Mouse (Mus musculus): ENCODE results near the gene Mkln1. TPM values are rescaled to one million over a fixed set of nuclear protein-coding genes. Genes with fewer than 3 reads are reported as not detected.

Mkln1 gene
- polyA plus RNA-seq (2015; fragmentation: Nextera tagmentation; extraction: Ambion mirVana): 124 and 146 TPM in 2 replicates

- WGBS: under 1% methylated on average over 65 of the region's 65 CpGs
- Histone ChIP-seq H3K27ac (replicated peaks) (peak within 1 kb of the TSS; percentile 92), H3K9ac (replicated peaks) (peak within 1 kb of the TSS; percentile 91), H3K4me1 (peaks cover 36% of the 10 kb centered on the region), H3K9me3 (replicated peaks) (no peaks in the 10 kb centered on the region), H3K4me3 (replicated peaks) (peak within 1 kb of the TSS; percentile 85), H3K36me3 (no peaks in the 10 kb centered on the region), H3K4me2 (peak within 1 kb of the TSS; percentile 92), H3K27me3 (replicated peaks) (no peaks in the 10 kb centered on the region)
- peak; percentile 99 for ATAC-seq (ENCODE audit: low FRiP score)
Observed at GRCm38 (mm10) chr6:31398431-31399205, at the start of gene Mkln1. Mkln1 (plus strand) TSS chr6:31398735.

GRCm38 (mm10) chr6:31356444-31357191, 41.9 kb upstream of the Mkln1 start:
- no peak overlapping the region for H3K4me3 ChIP-seq (replicated peaks)
- H3K27me3 ChIP-seq (replicated peaks): no peaks in the 10 kb centered on the region
- H3K27ac ChIP-seq (replicated peaks): no peak overlapping the region
- no peak for ATAC-seq (ENCODE audit: low FRiP score)
- no peaks in the 10 kb centered on the region for H3K9me3 ChIP-seq (replicated peaks)
- peaks cover 11% of the 10 kb centered on the region for H3K4me1 ChIP-seq
- no peak overlapping the region for H3K9ac ChIP-seq (replicated peaks)
- 68% methylated on average over 26 of the region's 26 CpGs for WGBS
- H3K4me2 ChIP-seq: no peak overlapping the region
- no peaks in the 10 kb centered on the region for H3K36me3 ChIP-seq

- Histone ChIP-seq H3K9me3 (replicated peaks) (no peaks in the 10 kb centered on the region), H3K4me1 (peaks cover 11% of the 10 kb centered on the region), H3K4me2 (no peak overlapping the region), H3K27ac (replicated peaks) (no peak overlapping the region), H3K4me3 (replicated peaks) (no peak overlapping the region), H3K36me3 (no peaks in the 10 kb centered on the region), H3K9ac (replicated peaks) (no peak overlapping the region), H3K27me3 (replicated peaks) (no peaks in the 10 kb centered on the region)
- peak; percentile 66 for ATAC-seq (ENCODE audit: low FRiP score)
- 48% methylated on average over 4 of the region's 4 CpGs for WGBS
Observed at GRCm38 (mm10) chr6:31357286-31357685, 41.2 kb upstream of the Mkln1 start.

- no peaks in the 10 kb centered on the region for H3K27me3 ChIP-seq (replicated peaks)
- no peaks in the 10 kb centered on the region for H3K36me3 ChIP-seq
- no peak overlapping the region for H3K4me2 ChIP-seq
- peaks cover under 1% of the 10 kb centered on the region for H3K4me1 ChIP-seq
- H3K9me3 ChIP-seq (replicated peaks): no peaks in the 10 kb centered on the region
- no peak overlapping the region for H3K4me3 ChIP-seq (replicated peaks)
- no peak overlapping the region for H3K9ac ChIP-seq (replicated peaks)
- WGBS: 62% methylated on average over 11 of the region's 11 CpGs
- H3K27ac ChIP-seq (replicated peaks): no peak overlapping the region
- ATAC-seq (ENCODE audit: low FRiP score): no peak
Observed at GRCm38 (mm10) chr6:31362617-31363016, 35.9 kb upstream of the Mkln1 start.

GRCm38 (mm10) chr6:31364399-31364798, 34.1 kb upstream of the Mkln1 start:
- WGBS: 96% methylated on average over 3 of the region's 3 CpGs
- no peak overlapping the region for H3K9ac ChIP-seq (replicated peaks)
- H3K36me3 ChIP-seq: no peaks in the 10 kb centered on the region
- no peak overlapping the region for H3K27ac ChIP-seq (replicated peaks)
- H3K27me3 ChIP-seq (replicated peaks): no peaks in the 10 kb centered on the region
- no peak overlapping the region for H3K4me3 ChIP-seq (replicated peaks)
- no peaks in the 10 kb centered on the region for H3K9me3 ChIP-seq (replicated peaks)
- no peaks in the 10 kb centered on the region for H3K4me1 ChIP-seq
- ATAC-seq (ENCODE audit: low FRiP score): no peak
- H3K4me2 ChIP-seq: no peak overlapping the region

GRCm38 (mm10) chr6:31367947-31368346, 30.6 kb upstream of the Mkln1 start:
- no peaks in the 10 kb centered on the region for H3K36me3 ChIP-seq
- no peak overlapping the region for H3K9ac ChIP-seq (replicated peaks)
- H3K27me3 ChIP-seq (replicated peaks): no peaks in the 10 kb centered on the region
- no peak overlapping the region for H3K4me3 ChIP-seq (replicated peaks)
- no peak overlapping the region for H3K27ac ChIP-seq (replicated peaks)
- H3K9me3 ChIP-seq (replicated peaks): no peaks in the 10 kb centered on the region
- no peaks in the 10 kb centered on the region for H3K4me1 ChIP-seq
- no peak overlapping the region for H3K4me2 ChIP-seq
- no peak for ATAC-seq (ENCODE audit: low FRiP score)
- WGBS: 79% methylated on average over 10 of the region's 10 CpGs

GRCm38 (mm10) chr6:31368559-31368958, 30.0 kb upstream of the Mkln1 start:
- Histone ChIP-seq H3K4me3 (replicated peaks) (no peak overlapping the region), H3K9ac (replicated peaks) (no peak overlapping the region), H3K4me1 (no peaks in the 10 kb centered on the region), H3K9me3 (replicated peaks) (no peaks in the 10 kb centered on the region), H3K36me3 (no peaks in the 10 kb centered on the region), H3K27ac (replicated peaks) (no peak overlapping the region), H3K4me2 (no peak overlapping the region), H3K27me3 (replicated peaks) (no peaks in the 10 kb centered on the region)
- ATAC-seq (ENCODE audit: low FRiP score): no peak
- 52% methylated on average over 1 of the region's 1 CpGs for WGBS

GRCm38 (mm10) chr6:31369875-31370274, 28.7 kb upstream of the Mkln1 start:
- 71% methylated on average over 3 of the region's 3 CpGs for WGBS
- Histone ChIP-seq H3K4me1 (no peaks in the 10 kb centered on the region), H3K9me3 (replicated peaks) (no peaks in the 10 kb centered on the region), H3K9ac (replicated peaks) (no peak overlapping the region), H3K36me3 (no peaks in the 10 kb centered on the region), H3K27ac (replicated peaks) (no peak overlapping the region), H3K27me3 (replicated peaks) (no peaks in the 10 kb centered on the region), H3K4me3 (replicated peaks) (no peak overlapping the region), H3K4me2 (no peak overlapping the region)
- no peak for ATAC-seq (ENCODE audit: low FRiP score)

- H3K36me3 ChIP-seq: no peaks in the 10 kb centered on the region
- 56% methylated on average over 14 of the region's 14 CpGs for WGBS
- H3K9ac ChIP-seq (replicated peaks): no peak overlapping the region
- ATAC-seq (ENCODE audit: low FRiP score): no peak
- no peaks in the 10 kb centered on the region for H3K9me3 ChIP-seq (replicated peaks)
- no peak overlapping the region for H3K27ac ChIP-seq (replicated peaks)
- no peak overlapping the region for H3K4me2 ChIP-seq
- H3K4me3 ChIP-seq (replicated peaks): no peak overlapping the region
- no peaks in the 10 kb centered on the region for H3K27me3 ChIP-seq (replicated peaks)
- H3K4me1 ChIP-seq: no peaks in the 10 kb centered on the region
Observed at GRCm38 (mm10) chr6:31370550-31371061, 27.9 kb upstream of the Mkln1 start.

- no peak for ATAC-seq (ENCODE audit: low FRiP score)
- 86% methylated on average over 3 of the region's 3 CpGs for WGBS
Observed at GRCm38 (mm10) chr6:31371140-31371539, 27.4 kb upstream of the Mkln1 start.

GRCm38 (mm10) chr6:31372620-31373019, 25.9 kb upstream of the Mkln1 start:
- no peak for ATAC-seq (ENCODE audit: low FRiP score)
- Histone ChIP-seq H3K27ac (replicated peaks) (no peak overlapping the region), H3K9me3 (replicated peaks) (no peaks in the 10 kb centered on the region), H3K4me3 (replicated peaks) (no peak overlapping the region), H3K4me2 (no peak overlapping the region), H3K36me3 (no peaks in the 10 kb centered on the region), H3K27me3 (replicated peaks) (no peaks in the 10 kb centered on the region), H3K9ac (replicated peaks) (no peak overlapping the region), H3K4me1 (no peaks in the 10 kb centered on the region)
- WGBS: 50% methylated on average over 3 of the region's 3 CpGs

More at GRCm38 (mm10) chr6:31371140-31371539, 27.4 kb upstream of the Mkln1 start:
- no peak overlapping the region for H3K4me2 ChIP-seq
- H3K9ac ChIP-seq (replicated peaks): no peak overlapping the region
- H3K27me3 ChIP-seq (replicated peaks): no peaks in the 10 kb centered on the region
- no peaks in the 10 kb centered on the region for H3K9me3 ChIP-seq (replicated peaks)
- H3K4me1 ChIP-seq: no peaks in the 10 kb centered on the region
- H3K36me3 ChIP-seq: no peaks in the 10 kb centered on the region
- H3K4me3 ChIP-seq (replicated peaks): no peak overlapping the region
- H3K27ac ChIP-seq (replicated peaks): no peak overlapping the region

Data from neural tube, embryonic 15.5 days (tissue).